Mouse (Mus musculus) T-helper 2 cell (primary cell): ENCODE data around the gene Amotl2.
"Not testable (repeated sequence)": the region's sequence is repeated elsewhere in the genome, so short reads cannot be mapped to it uniquely, and the experiment has no call there.

Experiments
- in situ Hi-C: fragments of 300-600 bp; cut with MboI, MseI; formaldehyde crosslinking; loops from one replicate; pipeline ENCODE4 v1.15.1; 2025; ENCODE audit warnings: high pct_unique_total_duplicates

The Amotl2 gene

DNA sequence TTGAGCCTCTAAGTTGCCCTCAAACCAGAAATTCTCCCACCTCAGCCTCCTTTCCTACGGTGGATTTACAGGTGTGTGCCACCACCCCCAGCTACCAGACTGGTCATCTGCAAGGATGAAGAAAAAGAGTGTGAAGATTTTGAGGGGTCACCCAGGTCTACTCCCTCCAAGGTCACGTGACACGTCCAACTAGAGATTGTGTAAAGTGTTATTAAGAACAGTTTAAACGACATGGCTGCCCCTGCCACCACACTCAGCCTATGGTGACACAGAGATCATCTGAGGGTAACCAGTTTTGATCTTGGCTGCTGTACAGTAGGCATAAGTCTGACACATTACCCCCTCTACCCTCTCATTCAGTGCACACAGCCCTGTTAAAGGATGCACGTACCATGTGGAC lies 17.0 kb downstream of the Amotl2 start:
- in situ Hi-C loops, result no loop called here

DNA sequence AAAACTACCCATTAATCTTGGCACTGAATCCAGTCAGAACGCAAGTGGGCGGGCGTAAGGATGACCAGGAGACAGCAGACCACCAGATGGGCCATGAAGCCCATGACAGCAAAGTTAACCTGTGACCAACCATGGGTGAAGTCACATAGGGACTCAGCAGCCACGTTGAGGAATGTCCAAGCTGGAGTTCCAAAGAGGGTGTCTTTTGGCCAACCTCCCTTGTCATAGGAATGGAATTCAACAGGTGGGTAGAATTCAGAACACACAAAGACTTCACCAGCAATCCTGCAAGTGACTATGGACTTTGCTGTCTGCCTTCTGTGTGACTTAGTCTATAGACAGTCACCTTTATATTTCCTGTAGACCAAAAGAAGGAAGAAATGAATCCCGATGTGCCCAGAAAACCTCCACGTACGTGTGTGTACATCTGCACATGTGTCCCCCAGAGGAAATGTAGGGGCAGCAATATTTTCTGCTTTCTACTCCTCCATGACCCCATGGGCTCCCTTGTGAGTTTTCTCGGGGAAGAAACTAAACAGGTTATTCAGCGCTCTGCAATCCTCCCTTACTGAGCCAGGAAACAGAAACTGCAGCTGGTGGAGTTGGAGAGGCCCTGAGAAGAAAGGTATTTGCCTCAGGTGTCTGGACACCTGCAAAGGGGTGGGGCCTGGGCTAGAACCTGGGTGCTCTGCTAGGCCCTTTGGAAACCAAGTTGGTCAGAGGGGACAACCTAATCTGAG lies 17.7 kb downstream of the Amotl2 start:
- in situ Hi-C loops, result no loop called here

DNA sequence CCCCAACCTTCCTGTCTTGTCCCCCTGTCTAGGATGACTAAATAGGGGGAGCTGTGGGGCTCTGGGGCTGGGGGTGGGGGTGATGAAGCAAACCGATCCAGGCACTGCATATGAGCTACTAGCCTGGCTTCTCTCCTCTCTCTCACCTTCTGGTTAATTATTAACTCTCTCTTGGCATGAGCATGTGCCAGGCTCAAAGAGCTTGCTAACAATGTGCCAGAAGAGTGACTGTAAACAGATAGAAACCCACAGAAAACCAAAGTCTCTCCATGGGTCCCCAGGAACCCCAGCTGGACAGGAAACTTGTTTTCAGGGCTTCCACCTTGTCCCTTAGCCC lies 18.2 kb downstream of the Amotl2 start:
- in situ Hi-C loops, result no loop called here

DNA sequence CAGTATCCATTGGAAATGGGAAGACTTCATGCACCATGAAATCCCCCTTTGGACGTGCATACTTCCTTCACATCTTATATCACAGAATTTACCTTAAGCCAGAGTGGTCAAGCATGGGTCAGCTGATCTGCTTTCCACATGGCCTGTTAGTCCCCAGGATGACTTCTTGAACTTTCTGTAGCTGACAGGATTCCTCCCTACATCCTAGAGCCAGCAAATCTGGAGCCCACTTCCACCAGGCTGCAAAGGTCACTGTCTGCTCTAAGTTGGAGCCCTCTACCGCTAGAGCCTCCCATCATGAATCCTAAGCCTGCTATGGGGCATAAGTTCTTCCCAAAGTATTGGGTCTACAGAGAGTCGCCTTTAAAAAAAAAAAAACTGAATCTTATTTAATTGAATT lies 18.8 kb downstream of the Amotl2 start:
- in situ Hi-C loops, result no loop called here

DNA sequence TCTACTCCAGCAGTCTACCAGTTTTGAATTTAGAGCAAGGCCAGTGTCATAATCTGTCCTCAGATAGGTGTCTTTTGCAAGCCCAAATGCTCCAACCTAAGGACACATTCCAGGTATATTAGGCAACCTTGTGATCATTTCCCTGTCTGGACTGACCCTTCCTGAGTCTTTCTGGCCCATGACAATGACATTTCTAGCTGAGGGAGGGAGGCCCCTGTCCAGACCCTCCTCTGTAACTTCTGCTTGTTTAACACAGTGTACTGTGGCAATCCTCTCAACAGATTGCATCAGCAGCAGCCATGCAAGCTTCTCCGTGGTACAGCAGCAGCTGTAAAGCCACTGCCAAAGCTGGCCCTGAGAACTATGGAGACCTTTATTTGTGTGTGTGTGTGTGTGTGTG lies 19.5 kb downstream of the Amotl2 start:
- in situ Hi-C loops, result no loop called here

DNA sequence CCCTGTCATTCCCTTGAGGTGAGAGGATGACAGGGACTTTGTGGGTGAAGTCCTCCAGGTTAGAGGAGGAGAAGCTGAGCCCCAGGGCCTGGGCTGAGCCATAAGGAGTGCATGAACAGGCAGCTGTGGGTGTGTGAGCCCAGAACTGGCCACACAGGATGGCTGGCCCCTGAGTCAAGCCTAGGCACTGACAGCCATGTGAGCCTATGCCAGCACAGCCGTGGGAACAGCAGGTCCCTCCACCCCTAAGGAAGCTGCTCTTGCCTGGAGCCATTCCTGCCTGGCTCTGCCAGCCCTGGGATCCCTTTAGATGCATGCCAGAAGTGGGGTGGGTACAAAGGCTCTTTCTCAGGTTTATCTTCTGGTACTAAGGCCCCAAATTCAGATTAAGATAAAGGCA lies 20.9 kb downstream of the Amotl2 start:
- in situ Hi-C loops, result no loop called here

DNA sequence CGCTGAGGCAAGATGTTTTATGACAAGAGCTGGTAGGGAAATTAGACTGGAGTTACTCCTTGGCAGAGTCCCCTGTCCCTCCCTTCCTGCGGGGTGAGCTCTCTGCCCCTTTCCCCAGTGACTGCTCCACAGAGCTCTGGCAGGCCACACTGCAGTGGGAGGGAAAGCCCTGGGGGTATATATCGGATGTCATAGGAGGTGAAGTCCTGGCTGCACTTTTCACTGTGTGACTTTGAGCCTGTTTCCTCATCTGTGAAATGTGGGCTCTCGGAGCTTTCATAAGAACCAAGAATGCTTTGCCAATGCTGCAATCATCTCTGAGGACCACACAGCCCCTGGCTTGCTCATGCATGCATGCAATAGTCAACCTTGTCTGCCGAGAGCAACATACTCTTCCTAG lies 30.3 kb downstream of the Amotl2 start:
- in situ Hi-C loops, result no loop called here

DNA sequence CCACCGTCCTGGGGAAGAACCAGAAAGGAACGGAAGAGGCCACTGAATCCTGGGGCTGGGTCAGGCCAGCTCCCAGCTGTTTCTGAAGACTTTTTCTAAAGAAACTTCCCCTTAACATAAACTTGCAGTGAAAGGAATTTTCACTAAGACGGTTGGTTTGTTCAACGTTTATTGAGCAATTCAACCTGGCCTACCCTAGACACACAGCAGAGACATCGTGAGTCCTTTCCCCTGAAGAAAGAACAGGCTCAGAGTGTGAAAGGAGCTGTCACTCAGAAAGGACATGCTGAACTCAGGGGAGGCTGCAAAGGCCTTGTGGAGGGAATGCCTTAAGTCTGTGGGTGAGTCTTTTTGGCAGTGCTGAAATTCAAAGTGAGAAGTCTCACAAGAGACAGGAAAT lies 31.4 kb downstream of the Amotl2 start:
- in situ Hi-C loops, result no loop called here

DNA sequence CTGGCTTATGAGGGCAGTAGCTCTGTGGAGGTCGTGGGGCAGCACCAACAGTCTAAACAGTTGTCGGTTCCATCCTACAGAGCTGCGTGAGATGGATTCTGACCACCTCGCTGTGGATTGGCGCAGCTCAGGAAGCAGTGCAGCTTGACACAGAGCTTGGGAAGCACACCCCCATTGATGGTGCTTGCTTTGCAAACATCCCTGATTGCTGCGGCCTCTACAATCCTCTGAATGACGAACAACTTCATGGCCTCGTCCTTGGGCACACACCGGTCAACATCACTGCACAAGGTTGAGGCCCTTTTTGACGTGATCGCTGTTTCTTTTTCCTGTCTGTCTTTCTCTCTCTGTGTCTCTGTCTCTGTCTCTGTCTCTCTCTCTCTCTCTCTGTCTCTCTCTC lies 32.7 kb downstream of the Amotl2 start:
- in situ Hi-C loops, result no loop called here

DNA sequence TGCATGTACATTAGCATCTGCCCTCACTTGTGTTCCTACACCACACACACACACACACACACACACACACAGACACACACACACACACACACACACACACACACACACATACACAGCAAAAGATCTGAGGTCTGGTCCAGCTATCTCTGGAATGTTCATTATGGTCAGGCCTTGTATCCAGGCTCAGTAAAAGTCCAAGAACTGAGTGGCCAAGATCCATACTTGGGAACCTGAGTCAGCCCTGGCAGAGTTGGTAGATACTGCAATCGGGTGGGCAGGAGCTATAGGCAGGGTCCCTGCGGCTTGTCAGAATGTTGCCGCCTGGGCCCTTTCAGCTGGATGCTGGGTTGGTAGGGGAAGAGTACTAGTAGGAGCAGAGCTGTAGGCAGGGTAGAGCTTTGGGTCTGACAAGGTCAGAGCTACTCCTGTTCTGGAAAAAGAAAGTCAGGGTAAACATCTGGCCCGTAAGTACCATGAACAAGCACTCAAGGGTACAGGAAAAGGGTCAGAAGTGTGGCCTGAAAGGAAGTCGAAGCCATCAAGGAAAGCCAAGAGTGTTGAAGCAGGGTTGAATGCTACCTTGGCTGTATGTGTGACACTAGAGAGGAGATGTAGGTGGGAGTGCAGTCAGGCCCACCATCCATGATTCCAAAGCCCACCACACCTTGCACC lies 35.3 kb downstream of the Amotl2 start:
- in situ Hi-C loops, result no loop called here

DNA sequence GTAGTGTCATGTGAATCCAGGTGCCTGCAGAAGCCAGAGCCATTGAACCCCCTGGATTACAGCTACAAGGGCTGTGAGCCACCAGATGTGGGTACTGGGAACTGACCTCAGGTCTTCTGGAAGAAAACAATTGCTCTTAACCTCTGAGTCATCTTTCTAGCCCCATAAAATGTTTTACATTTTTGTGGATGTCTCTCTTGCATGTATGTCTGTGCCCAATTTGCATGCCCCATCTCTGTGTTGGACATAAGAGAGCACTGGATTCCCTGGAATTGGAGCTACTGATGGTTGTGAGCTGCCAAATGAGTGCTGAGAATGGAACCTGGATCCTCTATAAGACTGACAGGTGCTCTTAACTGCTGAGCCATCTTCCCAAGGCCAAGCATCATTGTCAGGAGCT lies 36.8 kb downstream of the Amotl2 start:
- in situ Hi-C loops, result no loop called here

DNA sequence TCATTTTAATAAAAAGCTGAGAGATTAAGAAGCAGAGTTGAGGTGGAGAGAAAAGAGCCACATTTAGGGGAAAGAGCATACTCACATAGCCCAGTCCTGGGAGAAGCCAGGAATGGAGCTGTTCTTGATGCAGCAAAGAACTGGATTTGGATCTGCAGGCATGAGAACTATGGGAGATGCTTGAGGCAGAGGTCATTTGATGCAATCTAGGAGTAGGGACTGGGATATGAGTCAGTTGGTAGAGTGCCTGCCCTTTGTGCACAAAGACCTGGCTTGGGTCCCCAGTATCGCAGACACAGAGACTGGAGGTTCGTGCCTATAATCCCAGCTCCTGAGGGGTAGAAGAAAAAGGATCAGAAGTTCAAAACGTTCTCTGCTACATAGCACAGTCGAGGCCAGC lies 38.7 kb downstream of the Amotl2 start:
- in situ Hi-C loops, result no loop called here

DNA sequence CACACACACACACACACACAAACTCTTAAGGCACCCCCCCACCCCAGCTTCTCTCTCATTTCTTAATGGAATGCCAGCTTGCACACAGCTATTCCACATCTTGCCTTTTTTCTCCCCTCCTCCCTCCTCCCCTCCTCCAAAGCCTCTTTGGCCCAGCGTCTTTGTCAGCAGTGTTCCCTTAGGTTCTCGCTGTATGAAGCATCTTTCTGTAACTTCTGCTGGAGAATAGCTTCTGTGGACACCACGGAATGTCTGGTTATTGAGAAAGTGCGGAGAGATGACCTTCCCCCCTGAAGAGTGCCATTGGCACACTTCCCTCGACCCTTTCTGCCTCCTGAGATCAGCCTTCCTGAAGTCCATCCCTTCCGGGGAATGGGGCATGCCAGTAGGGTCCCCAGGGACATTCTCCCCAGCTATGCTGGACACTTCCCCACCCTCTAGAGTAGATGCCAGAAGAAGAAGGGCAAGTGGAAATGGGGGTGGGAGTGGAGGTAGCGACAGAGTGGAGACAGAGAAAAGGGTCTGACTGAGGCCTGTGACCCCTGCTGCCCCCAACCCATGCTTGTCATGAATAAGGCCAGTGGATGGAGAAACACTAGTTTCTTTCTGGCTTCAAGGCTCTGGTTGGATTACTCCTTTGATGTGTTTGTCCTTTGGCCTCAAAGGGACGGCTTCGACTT lies 39.3 kb downstream of the Amotl2 start:
- in situ Hi-C loops, result no loop called here

DNA sequence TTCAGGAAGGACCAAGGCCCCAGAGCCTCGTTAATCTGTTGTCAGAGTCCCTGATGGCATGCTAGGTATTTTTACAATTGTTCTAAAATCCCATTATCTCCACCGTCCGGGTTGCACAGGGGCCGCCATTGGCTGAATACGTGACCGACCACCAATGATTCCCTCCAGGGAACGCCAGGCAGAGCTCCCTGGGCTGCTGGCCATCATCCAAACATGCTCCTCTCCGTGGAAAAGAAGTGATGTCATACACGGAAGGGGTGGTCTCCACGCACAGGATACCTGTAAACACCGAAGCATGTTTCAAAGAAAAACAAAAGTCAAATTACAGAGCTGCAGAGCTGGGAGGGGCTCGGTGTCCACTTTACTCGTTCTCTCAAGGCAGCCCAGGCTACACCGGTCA lies 39.9 kb downstream of the Amotl2 start:
- in situ Hi-C loops, result no loop called here

DNA sequence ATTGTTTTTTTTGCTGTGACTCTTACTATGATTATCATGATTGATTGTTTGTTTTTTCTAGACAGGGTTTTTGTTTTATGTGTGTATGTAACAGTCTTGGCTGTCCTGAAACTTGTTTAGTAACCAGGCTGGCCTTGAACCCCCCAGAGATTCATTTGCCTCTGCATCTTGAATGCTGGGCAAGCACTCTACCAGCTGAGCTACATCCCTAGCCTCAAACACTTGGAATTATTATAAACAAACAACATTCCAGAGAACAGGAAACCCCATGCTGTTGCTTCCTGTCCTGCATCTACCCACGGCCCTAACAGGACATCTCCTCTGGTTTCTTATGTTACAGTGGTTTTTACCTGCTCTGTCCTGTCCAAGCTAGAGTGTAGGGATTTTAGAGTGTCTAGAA lies 42.4 kb downstream of the Amotl2 start:
- in situ Hi-C loops, result no loop called here

DNA sequence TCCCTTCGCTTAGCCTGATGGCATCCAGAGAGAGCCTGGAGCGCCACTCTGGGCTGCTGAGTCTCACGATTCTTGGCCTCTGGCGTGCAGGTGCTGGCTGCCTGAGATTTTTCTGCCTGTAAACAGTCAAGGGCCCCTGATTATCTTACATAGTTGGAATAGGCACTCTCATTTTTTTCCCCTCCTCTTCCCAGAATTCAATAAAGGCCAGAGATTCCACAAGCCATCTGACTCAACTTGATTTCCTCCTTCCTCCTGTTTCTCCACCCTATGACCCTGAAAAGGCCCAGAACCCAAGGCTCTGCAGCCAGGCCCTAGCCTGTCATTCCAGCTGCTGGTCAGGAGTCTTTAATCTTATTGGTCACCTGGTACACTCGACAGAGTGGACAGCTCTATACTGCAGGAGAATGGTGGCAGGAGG lies 43.1 kb downstream of the Amotl2 start:
- in situ Hi-C loops, result no loop called here

DNA sequence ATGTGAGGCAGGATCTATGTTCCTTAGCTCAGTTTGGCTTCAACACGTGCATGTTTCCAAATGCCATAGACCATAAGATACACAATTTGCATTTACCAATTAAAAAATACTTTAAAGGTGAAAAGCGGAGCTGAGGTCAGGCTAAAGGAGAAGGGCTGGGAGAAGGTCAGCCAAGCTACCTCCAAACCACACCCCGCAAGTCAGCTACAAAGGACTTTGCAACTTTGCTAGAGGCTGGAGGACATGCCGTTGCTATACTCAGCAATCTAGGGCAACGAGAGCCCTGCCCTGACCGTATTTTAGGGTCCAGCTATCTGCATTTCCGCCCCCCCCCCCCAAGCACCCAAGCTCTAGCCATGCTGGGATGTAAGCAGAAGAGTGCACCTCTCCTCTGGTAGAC lies 45.1 kb downstream of the Amotl2 start:
- in situ Hi-C loops, result no loop called here

DNA sequence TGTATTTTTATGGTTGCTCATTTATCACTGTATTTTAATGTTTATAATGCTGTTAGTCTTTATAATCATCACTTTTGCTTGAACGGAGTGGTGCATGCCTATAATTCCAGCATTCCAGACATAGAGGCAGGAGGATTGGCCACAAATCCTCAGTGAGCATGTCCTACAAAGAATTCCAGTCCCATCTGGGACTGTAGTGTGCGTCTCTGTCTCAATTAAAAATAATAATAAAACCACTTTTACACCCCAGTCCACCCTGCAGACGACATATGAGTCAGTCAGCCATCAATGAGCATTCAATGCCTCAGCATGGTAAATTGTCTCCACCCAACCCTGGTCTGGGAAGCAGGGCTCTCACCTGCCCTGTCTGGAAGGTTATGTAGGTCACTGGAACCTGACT lies 46.4 kb downstream of the Amotl2 start:
- in situ Hi-C loops, result no loop called here

DNA sequence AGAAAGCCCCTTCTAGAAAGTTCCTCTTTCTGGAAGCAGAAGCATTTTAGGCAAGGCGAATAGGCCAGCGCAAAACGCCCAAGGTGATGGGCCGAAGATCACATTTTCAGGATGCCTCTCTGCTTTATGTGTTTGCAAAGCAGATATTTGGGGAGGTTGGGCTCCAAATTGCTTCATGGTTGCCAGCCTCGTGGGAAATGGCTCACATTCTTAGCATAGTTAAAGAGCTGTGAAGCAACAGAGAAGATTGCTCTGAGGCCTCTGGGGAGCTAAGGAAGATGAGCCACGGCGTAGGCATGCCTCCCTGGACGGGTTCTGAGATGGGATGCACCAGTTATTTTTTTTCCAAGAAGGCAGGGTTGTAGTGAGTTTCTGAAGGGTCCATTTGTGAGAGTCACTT lies 47.0 kb downstream of the Amotl2 start:
- in situ Hi-C loops, result no loop called here

DNA sequence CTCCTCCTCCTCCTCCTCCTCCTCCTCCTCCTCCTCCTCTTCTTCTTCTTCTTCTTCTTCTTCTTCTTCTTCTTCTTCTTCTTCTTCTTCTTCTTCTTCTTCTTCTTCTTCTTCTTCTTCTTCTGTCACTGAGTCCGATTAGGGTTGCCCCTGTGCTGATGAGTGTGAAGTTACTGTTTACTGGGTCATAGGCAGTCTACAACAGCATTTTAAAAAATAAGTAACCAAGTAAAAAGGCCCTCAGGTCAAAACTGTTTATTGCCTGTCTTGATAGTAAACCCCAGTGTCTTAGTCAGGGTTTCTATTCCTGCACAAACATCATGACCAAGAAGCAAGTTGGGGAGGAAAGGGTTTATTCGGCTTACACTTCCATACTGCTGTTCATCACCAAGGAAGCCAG lies 48.1 kb downstream of the Amotl2 start:
- in situ Hi-C loops, result not testable (repeated sequence)

DNA sequence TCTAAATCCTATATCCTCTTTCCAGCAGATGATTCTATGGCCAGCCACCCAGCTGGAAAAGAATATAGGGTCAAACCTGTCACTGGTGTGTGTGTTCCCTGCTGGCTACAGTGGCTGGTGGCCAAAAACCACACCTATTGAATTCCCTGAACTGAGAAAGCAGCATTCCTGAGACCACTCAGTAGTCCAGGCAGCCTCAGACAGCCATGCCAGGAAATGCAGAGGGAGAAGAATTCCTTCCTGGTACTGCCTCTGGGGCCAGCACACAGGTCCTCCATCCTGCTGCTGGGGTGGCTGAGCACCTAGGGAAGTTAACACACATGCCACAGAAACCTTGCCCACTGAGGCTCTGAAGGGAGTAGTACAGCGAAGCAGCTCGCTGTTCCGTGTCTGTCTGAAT lies 50.3 kb downstream of the Amotl2 start:
- in situ Hi-C loops, result no loop called here

DNA sequence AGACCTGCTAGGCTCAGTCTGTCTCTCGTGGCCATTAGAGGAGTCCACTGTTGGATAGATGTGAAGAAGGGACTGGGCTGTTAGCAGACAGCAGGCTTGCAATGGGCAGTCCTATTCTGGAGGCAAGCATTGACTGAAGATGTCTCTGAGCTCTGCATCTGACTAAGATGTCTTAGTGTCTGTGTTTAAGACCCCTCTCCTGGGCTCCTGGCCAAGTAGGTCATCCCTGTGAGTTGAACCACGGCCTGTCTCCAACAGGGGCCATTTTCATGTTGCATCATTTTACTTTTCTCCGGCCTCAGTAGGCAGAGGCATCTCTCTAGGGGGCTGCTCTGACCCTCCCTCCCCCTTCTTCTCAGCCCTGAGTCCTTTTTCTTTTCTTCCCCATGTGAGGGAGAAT lies 52.8 kb downstream of the Amotl2 start:
- in situ Hi-C loops, result no loop called here

DNA sequence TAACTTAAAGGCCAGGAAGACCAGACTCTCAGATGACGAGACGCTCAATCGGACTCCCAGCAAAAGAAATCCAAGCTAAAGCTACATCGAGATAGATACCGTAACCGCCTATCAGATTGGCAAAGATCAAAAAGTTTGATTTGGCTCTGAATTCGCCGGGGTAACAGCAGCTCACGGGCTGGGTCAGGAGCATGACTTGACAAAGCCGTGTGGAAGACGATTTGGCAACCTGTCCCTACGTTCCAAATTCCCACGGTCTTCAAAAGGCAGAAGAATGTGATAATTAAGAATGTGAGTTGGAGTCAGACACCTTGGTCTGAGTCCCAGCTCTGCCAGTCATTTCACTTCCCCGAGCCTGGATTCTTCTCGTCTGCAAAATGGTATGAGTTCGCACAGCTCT lies 53.7 kb downstream of the Amotl2 start:
- in situ Hi-C loops, result no loop called here
